Mouse (Mus musculus) megakaryocyte, embryonic 14.5 days (primary cell): Measurements from ENCODE around the gene Tnxb.

ENCODE experiments used
- FLI1 ChIP-seq: IDR thresholded peaks from 2 replicates; pipeline ENCODE4 v1.6.1; 2012; ENCODE audit warnings: low read length, inconsistent platforms, mixed read lengths
- GATA1 ChIP-seq: IDR thresholded peaks from 3 replicates; pipeline ENCODE4 v1.6.1; 2012; ENCODE audit warnings: mixed read lengths, low read length, inconsistent platforms, borderline replicate concordance

GRCm38 (mm10) chr17:34692906-34693305 lies 22.6 kb downstream of the Tnxb start:
- no peak for TF ChIP-seq FLI1
- TF ChIP-seq GATA1, result no peak
